Mouse (Mus musculus): Measurements from ENCODE around the gene Armc12.

Armc12 gene

GRCm38 (mm10) chr17:28588591-28588990, 58.0 kb downstream of the Armc12 start:
- DNase-seq (ENCODE audit: low spot score in 2 of 2): no peak

All from frontal cortex, postnatal 14 days (tissue).